Mouse (Mus musculus) stomach, embryonic 14.5 days (tissue): ENCODE data around the gene Dut. TPM values are rescaled to one million over a fixed set of nuclear protein-coding genes. Genes with fewer than 3 reads are reported as not detected.

Experiments
- ATAC-seq: fragments of 200-750 bp; cut with Nextera tagmentation; 2 replicates; pipeline ENCODE4 v1.8.0; 2017; ENCODE audit warnings: low read depth, moderate TSS enrichment; ENCODE audit not compliant: insufficient number of reproducible peaks, insufficient read depth, low FRiP score
- H3K27ac ChIP-seq: fragments of 300-500 bp; sonication (generic); 2 replicates; pipeline ENCODE4 v1.5.1; 2014; ENCODE audit warnings: mild to moderate bottlenecking, low read length, moderate library complexity, mixed read lengths
- H3K27me3 ChIP-seq: fragments of 300-500 bp; sonication (generic); 2 replicates; pipeline ENCODE4 v1.6.1; 2014; ENCODE audit warnings: low read length, control low read depth, mixed read lengths; ENCODE audit not compliant: control insufficient read depth, insufficient read depth
- H3K36me3 ChIP-seq: fragments of 300-500 bp; sonication (generic); 2 replicates; pipeline ENCODE4 v1.6.1; 2014; ENCODE audit warnings: mild to moderate bottlenecking, control low read depth, low read length, moderate library complexity, mixed read lengths; ENCODE audit not compliant: control insufficient read depth, insufficient read depth
- H3K4me1 ChIP-seq: fragments of 300-500 bp; sonication (generic); 2 replicates; pipeline ENCODE4 v1.6.1; 2014; ENCODE audit warnings: low read length, control low read depth, mixed read lengths; ENCODE audit not compliant: control insufficient read depth, insufficient read depth
- H3K4me2 ChIP-seq: fragments of 300-500 bp; sonication (generic); replicated peaks from 2 replicates; pipeline ENCODE4 v1.6.1; 2014; ENCODE audit warnings: low read depth, low read length, control low read depth
- H3K4me3 ChIP-seq: fragments of 300-500 bp; sonication (generic); 2 replicates; pipeline ENCODE4 v1.5.1; 2014; ENCODE audit warnings: low read depth, low read length, control low read depth
- H3K9ac ChIP-seq: fragments of 300-500 bp; sonication (generic); replicated peaks from 2 replicates; pipeline ENCODE4 v1.6.1; 2014; ENCODE audit warnings: low read depth, mild to moderate bottlenecking, control low read depth, low read length, moderate library complexity, mixed read lengths
- H3K9me3 ChIP-seq: fragments of 300-500 bp; sonication (generic); 2 replicates; pipeline ENCODE4 v1.6.1; 2016; ENCODE audit warnings: low read depth, low read length, control low read depth; ENCODE audit not compliant: control insufficient read depth
- WGBS: fragments of 180-500 bp; shearing (Covaris S2); extraction: QIAGEN DNeasy Blood & Tissue Kit; methylation state at CpG from one replicate; pipeline ENCODE4 v1.1.7; 2014; 5-methylcytosine and 5-hydroxymethylcytosine counted together
- polyA plus RNA-seq: library from polyadenylated mRNA; unstranded; fragments of >200 nt; fragmentation: Nextera tagmentation; extraction: Ambion mirVana; gene quantifications from 2 replicates; pipeline ENCODE4 v1.2.1, GENCODE M21; 2014

Gene Dut
- polyA plus RNA-seq, 1 experiment from 2014 or later: 151 TPM

DNA sequence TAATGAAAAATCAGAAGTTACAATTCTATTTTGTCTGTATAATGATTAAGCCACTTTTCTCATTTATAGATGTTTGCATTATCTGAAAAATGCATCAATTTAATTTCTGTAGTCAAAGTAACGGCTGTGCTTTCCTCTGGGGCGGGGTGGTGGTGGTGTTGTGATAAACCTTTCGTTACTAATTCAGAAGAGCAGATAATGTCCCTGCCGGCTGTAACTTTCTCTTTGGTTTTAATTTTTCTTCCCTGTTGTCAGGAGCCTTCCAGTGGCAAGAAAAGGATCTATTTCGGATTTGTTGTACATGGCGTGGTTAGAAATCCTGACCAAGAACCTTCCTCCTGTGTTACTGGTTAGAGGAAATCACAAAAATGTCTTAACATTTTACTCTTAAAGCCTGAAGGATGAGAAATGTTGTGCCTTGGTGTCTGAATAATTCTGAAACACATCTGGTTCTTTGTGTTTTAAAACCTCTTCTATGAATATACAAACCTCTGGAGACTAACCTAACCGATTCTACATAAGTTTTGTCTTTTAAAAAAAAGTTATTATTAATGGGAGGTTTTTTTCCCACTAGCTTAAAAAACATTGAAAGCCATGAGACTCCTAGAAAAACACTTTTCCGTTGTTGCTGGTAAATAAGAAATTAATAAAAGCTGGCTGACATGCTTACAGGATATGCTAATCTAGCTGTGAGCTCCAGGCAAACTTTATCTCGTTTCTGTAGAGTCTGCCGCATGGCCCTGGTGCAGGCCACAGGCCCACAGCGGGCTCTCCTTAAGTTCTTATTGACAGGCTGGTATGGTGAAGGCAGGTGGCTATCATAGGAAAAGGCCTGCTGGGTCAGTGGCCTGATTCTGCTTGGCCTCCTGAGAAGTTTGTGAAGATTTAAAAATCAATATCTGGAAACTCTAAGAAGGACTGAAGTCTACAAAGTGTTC, 18.2 kb upstream of the Dut start:
- Histone ChIP-seq H3K4me1 (no peaks in the 10 kb centered on the region), H3K4me3 (no peak overlapping the region), H3K36me3 (no peaks in the 10 kb centered on the region), H3K27ac (no peak overlapping the region), H3K4me2 (no peak overlapping the region), H3K9ac (no peak overlapping the region), H3K9me3 (no peaks in the 10 kb centered on the region), H3K27me3 (no peaks in the 10 kb centered on the region)
- 73% methylated on average over 11 of the region's 11 CpGs for WGBS
- no peak for ATAC-seq

GRCm38 (mm10) chr2:125232183-125232582, 14.8 kb upstream of the Dut start:
- no peak overlapping the region for H3K27ac ChIP-seq
- H3K9me3 ChIP-seq: no peaks in the 10 kb centered on the region
- H3K4me1 ChIP-seq: no peaks in the 10 kb centered on the region
- H3K27me3 ChIP-seq: no peaks in the 10 kb centered on the region
- ATAC-seq: no peak
- WGBS: 82% methylated on average over 4 of the region's 4 CpGs
- no peak overlapping the region for H3K4me3 ChIP-seq
- no peaks in the 10 kb centered on the region for H3K36me3 ChIP-seq
- no peak overlapping the region for H3K9ac ChIP-seq
- no peak overlapping the region for H3K4me2 ChIP-seq

GRCm38 (mm10) chr2:125233537-125233936, 13.5 kb upstream of the Dut start:
- Histone ChIP-seq H3K27ac (no peak overlapping the region), H3K4me1 (no peaks in the 10 kb centered on the region), H3K9me3 (no peaks in the 10 kb centered on the region), H3K36me3 (no peaks in the 10 kb centered on the region), H3K9ac (no peak overlapping the region), H3K4me3 (no peak overlapping the region), H3K27me3 (no peaks in the 10 kb centered on the region), H3K4me2 (no peak overlapping the region)
- WGBS: 79% methylated on average over 2 of the region's 2 CpGs
- ATAC-seq: no peak

DNA sequence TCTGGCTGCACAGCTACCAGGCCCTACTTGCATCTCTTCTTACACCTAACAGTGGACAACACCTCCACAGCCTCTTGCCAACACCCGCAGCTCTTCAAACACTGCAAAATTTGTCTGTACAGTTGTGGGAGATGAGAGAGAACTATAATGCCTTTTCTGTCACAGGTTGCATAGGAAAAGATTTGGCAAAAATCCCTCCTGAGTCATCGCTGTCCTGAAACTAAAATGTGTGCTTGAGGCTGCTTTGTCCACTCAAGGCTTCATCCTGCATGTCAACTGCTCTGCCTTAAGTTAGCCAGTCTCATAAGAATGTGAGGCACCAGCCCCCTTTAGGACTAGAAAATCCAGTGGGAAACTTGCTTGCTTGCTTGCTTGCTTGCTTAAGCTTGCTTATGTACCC, 12.9 kb upstream of the Dut start:
- H3K9me3 ChIP-seq: no peaks in the 10 kb centered on the region
- H3K4me2 ChIP-seq: no peak overlapping the region
- no peaks in the 10 kb centered on the region for H3K27me3 ChIP-seq
- no peaks in the 10 kb centered on the region for H3K4me1 ChIP-seq
- no peak for ATAC-seq
- no peaks in the 10 kb centered on the region for H3K36me3 ChIP-seq
- no peak overlapping the region for H3K4me3 ChIP-seq
- H3K9ac ChIP-seq: no peak overlapping the region
- 79% methylated on average over 2 of the region's 2 CpGs for WGBS
- H3K27ac ChIP-seq: no peak overlapping the region

- no peaks in the 10 kb centered on the region for H3K36me3 ChIP-seq
- H3K4me2 ChIP-seq: no peak overlapping the region
- no peak overlapping the region for H3K9ac ChIP-seq
- ATAC-seq: no peak
- no peaks in the 10 kb centered on the region for H3K9me3 ChIP-seq
- no peak overlapping the region for H3K27ac ChIP-seq
- WGBS: 67% methylated on average over 3 of the region's 3 CpGs
- H3K4me3 ChIP-seq: no peak overlapping the region
- H3K27me3 ChIP-seq: no peaks in the 10 kb centered on the region
- H3K4me1 ChIP-seq: peaks cover 12% of the 10 kb centered on the region; the same call in 1 of the 2 replicates
These were observed 1.3 kb upstream of the Dut start for GRCm38 (mm10) chr2:125245545-125246285.

DNA sequence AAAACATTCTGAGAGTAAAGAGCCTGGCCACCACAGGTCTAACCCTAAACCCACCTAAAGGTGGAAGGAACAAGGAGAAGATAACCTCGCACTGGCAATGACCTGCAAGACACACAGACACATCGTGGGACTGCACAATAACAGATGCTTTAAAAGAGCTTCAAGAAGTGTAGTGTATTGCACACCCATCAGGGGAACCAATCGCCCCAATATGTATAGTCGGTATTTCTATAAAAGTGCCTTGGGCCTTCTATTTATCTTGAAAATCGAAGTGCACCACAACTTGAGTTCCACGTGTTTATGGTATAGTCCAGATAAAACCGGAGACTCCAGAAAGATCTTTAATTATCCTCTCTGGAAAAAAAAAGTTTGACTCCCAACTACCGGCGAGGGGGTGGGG, 321 bp upstream of the Dut start:
- Histone ChIP-seq H3K36me3 (0 out of 2 replicates have a peak, but pooled peaks cover 4% of the 10 kb centered on the region), H3K4me2 (peak overlapping the region; percentile 61), H3K9ac (peak overlapping the region; percentile 83; the same call in 1 of the 2 replicates), H3K27me3 (no peaks in the 10 kb centered on the region), H3K9me3 (no peaks in the 10 kb centered on the region), H3K4me3 (peak overlapping the region; percentile 73), H3K4me1 (peaks cover 12% of the 10 kb centered on the region; the same call in 1 of the 2 replicates), H3K27ac (peak overlapping the region; percentile 93)
- WGBS: 9% methylated on average over 9 of the region's 9 CpGs
- ATAC-seq: no peak

GRCm38 (mm10) chr2:125247962-125248235, 909 bp downstream of the Dut start:
- WGBS: under 1% methylated on average over 9 of the region's 9 CpGs
- Histone ChIP-seq H3K4me2 (peak overlapping the region; percentile 61), H3K4me1 (peaks cover 12% of the 10 kb centered on the region; the same call in 1 of the 2 replicates), H3K27me3 (no peaks in the 10 kb centered on the region), H3K9ac (peak overlapping the region; percentile 83), H3K4me3 (peak overlapping the region; percentile 73), H3K27ac (peak overlapping the region; percentile 93), H3K9me3 (no peaks in the 10 kb centered on the region), H3K36me3 (peaks cover 11% of the 10 kb centered on the region; the same call in 1 of the 2 replicates)
- no peak for ATAC-seq

- Histone ChIP-seq H3K4me3 (peak overlapping the region; percentile 73), H3K36me3 (peaks cover 13% of the 10 kb centered on the region; the same call in 1 of the 2 replicates), H3K27me3 (no peaks in the 10 kb centered on the region), H3K4me2 (peak overlapping the region; percentile 61), H3K4me1 (peaks cover 12% of the 10 kb centered on the region; the same call in 1 of the 2 replicates), H3K9me3 (no peaks in the 10 kb centered on the region), H3K9ac (peak overlapping the region; percentile 83), H3K27ac (peak overlapping the region; percentile 93)
- WGBS: 1% methylated on average over 8 of the region's 8 CpGs
- no peak for ATAC-seq
These were observed 1.3 kb downstream of the Dut start for GRCm38 (mm10) chr2:125248256-125248655.
